Mouse (Mus musculus) ovary, postnatal 10 days (tissue): ENCODE data around the gene Selenom.

Experiments used
- DNase-seq: peaks from one replicate; pipeline ENCODE4 v3.0.0; 2022; ENCODE audit warnings: low spot score

The Selenom gene

GRCm38 (mm10) chr11:3513291-3513690 is 1.2 kb upstream of the Selenom start:
- no peak for DNase-seq

DNA sequence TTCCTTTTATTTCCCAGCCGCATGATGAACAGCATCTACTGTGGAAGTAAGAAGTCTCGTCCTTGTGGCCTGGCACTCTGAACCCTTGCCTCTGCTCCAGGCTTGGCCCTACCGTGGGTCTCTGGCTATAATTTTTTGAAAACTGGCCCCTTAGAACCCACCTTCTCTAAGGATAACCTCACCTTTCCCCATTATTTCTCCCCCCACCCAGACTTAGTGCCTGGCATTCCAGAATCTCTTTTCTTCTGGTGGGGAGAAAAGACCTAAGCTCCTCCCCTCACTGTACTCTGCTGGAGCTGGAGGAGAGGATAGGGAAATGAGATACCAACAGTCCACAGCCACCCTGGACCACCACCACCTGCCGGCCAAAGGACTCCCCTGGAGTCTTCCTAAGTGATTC is 732 bp downstream of the Selenom start:
- no peak for DNase-seq

DNA sequence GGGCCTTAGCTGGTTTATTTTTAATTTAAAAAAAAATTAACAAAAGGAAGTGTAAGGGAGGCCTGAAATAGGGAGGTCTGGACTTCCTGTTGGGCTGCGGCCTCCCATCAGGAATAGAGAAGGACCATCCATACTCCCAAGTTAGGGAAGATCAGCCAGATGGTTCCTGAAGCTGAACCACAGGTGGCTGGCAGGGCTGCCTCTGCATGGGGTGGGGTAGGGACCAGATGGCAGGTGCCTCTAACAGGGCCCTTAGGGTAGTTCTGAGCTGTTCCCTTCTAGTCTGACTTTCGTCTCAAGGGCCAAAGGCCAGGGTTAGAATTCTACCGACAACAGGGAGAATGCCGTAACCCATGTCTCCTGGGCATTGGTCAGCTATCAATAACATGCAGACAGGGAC is 1.2 kb downstream of the Selenom start:
- DNase-seq: no peak

GRCm38 (mm10) chr11:3516121-3516520 is 1.6 kb downstream of the Selenom start:
- DNase-seq: no peak

GRCm38 (mm10) chr11:3516859-3517845 is 2.7 kb downstream of the Selenom start:
- no peak for DNase-seq

DNA sequence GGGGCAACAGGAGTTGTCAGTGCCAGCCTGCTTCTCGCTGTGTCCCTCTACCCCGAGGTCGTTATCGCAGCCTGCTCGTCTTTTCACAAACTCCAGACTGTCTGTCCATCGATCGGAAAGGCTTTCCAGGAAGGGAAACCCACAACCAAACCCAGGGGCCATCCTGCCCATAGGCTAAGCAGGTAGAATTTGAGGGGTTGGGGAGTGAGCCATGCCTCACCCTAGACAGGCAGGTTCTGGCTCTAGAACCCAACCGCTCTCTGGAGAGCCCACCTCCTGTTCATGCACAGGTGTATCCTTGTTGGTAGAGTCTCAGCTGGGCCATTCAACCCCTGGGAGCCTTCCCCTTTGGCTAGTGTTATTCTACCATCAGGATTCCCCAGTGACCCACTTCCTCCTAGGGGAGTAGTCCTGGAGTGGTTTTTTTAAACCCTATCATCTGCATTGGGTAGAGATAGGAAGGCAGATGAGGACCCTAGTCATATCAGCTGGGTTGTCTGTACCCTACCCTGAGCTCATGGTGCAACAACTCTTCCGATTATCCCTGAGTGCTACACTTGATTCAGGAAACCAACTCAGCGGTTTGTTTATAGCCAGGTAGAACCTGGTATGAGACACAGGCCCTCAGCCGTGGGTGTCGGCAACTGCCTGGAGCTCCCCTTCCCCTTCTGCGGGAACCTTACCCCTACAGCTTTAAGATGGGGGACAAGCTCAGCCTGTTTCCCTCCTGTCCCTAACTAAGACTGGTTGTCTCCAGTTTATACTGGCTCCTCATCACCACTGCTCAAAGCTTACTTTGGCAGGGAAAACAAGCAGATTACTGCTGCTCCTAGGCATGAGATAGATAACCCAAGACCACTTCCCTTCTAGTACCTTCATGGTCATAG is 3.6 kb downstream of the Selenom start:
- DNase-seq: no peak

- DNase-seq: no peak
Measured at GRCm38 (mm10) chr11:3519051-3519726, 4.7 kb downstream of the Selenom start.

DNA sequence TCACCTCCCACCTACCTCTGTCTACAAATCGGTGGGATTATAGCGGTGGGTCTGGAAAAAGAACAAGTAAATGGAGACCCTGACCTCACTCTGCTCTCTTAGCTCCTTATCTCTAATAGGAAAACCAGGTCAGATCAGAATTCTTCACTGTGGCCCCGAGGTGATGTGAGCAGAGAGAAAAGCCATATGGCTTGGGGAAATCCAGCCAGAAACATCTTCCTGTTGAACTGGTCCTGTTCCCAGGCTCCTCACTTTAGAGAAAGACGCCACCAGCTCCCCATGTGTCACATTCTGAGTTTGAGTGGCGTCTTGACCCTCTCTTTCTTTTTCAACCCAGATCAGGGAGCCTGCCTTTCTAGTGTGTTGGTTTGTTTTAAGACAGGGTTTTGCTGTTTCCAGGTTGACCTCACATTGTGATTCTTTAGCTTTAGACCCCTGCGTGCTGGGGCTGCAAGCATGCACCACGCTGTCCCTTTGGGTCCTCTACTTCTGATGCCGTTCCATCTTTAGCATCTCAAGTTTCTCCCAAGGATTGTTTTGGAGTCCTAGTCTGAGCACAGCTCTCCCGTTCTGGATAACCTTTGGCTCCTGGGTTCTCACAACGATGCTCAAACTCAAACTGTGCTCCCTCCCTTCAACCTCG is 5.4 kb downstream of the Selenom start:
- DNase-seq: no peak

DNA sequence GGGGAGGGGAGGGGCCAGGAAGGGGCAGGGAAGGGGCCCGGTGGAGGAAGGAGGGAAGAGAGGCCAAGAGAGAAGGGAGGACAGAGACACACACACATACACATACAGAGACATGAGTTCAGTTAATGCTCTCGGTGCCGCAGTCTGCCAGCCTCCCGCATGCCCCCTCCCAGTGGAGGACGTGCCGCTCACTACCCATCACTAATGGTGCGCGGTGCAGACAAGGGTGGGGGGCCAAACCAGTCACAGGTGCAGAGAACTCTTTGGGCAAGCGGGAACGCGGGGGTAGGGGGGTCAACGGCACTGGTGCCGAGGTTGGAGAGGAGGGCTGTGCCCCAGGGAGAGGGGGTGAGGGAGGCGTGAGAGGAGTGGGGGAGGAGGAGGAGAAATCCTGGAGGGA is 6.4 kb downstream of the Selenom start:
- DNase-seq: no peak

GRCm38 (mm10) chr11:3521339-3522224 is 7.1 kb downstream of the Selenom start:
- DNase-seq: no peak

DNA sequence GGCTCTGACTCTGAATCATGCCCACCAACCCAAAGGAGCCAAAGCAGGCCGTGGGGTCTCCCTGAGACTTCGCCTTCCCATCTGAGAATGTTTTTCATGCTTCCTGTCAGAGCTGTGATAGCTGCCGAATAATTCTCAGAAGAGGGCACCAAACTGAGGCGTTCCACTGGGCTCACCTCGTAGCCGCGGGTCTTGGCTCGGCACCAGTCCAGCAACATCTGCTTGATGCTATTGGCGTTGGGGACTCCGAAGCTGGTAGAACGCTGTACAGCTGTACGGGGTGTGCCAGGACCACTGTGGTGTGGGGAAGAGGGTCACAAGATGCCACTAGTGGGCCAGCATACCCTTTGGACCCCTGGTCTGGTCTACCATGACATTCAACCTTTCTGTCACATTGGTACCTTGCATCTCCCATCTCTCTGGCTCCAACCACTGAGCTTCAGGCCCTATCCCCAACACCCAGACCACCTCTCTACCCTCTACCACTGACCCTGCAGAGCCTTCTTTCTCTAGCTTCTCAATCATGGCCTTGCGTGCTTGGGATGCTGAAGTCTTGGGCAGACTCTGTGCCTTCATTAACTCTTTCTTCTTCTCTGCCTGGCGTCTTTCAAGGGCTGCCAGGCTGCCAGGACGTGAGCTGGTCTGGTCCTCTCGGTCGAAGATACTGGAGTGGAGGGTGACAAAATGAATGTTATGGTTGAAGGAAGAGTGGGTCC is 8.0 kb downstream of the Selenom start:
- DNase-seq: no peak

DNA sequence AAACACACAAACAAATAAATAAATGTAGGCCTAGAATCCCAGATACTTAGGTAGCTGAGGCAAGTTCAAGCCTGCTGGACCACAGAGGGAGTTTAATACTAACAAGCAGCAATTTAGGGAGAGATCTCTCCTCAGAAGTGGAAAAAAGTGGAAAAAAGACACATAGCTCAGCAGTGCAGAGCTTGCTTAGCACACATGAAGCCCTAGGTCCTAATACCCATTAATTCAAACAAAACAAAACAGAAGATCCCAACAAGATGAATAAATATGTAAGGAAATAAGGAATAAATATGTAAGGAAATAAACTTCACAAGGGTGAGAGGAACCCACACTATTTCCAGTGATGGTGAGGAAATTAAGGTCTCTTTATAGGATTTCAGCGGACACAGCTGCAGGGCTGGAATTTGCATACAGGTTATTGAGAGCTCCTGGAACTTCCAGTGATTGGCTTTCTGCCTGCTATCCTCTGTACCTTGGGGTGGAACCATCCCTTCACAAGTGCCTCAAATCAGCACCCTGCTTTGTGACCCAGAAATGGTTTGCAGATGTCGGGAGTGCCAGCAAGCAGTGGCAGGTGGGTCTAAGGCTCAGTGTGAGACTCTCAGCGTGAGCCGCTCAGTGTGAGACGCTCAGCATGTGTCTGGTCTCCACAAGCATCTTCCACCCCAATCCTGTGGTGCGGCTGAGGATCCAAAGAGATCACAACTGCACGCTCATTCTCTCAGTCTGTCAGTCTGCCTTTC is 9.5 kb downstream of the Selenom start:
- no peak for DNase-seq

- no peak for DNase-seq
Measured at GRCm38 (mm10) chr11:3525560-3525959, 11.1 kb downstream of the Selenom start.

- no peak for DNase-seq
Measured at GRCm38 (mm10) chr11:3526207-3526606, 11.7 kb downstream of the Selenom start.

GRCm38 (mm10) chr11:3526979-3527738 is 12.7 kb downstream of the Selenom start:
- no peak for DNase-seq

GRCm38 (mm10) chr11:3527766-3528165 is 13.3 kb downstream of the Selenom start:
- DNase-seq: no peak

GRCm38 (mm10) chr11:3528208-3528607 is 13.7 kb downstream of the Selenom start:
- no peak for DNase-seq

DNA sequence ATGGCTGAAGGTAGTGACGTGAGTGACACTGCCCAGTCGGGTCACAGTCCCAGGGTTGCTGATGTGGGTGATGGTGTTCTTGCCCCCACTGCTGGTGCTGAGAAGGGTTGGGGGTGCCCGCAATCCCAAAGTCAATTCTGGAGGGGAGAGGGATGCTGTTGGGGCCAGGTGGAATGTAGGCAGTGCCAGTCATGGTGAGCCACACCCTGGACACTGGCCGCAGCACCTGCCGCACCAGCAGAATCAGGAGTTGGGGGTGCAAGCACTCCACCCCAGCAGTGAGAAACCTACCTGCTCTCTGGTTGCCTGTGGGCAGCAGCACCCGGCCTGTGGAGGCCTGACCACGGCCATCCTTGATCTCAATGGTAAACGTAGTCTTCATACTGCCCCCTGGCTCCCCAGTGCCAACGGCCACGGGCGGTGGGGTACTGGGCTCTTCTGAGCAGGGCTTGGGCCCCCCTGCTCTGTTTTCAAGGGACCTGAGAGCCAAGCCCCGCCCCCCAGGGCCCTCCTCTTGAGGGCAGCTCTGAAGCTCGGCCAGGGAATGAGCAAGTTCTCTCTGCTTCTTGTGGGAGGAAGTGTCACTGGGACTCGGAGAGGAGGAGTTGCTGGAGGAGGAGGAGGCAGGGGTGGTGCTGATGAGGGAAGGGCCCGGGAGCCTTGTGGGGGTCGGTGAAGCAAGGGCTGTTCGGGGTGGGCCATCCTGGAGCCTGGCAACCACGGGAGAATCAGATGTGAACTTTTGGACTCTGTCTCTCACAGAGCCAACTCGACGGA is 15.2 kb downstream of the Selenom start:
- no peak for DNase-seq
